Mouse (Mus musculus) neural tube, embryonic 12.5 days (tissue): ENCODE data around the gene Hist2h3c2. TPM values are rescaled to one million over a fixed set of nuclear protein-coding genes. Genes with fewer than 3 reads are reported as not detected.
"Not testable (repeated sequence)": the region's sequence is repeated elsewhere in the genome, so short reads cannot be mapped to it uniquely, and the experiment has no call there.

Experiments used
- ATAC-seq: fragments of 200-750 bp; cut with Nextera tagmentation; 2 replicates; pipeline ENCODE4 v1.8.0; 2017; ENCODE audit warnings: low read depth, mild to moderate bottlenecking, moderate TSS enrichment, moderate library complexity; ENCODE audit not compliant: low FRiP score
- H3K27ac ChIP-seq: fragments of 300-500 bp; sonication (generic); 2 replicates; pipeline ENCODE4 v1.5.1; 2016
- H3K27me3 ChIP-seq: fragments of 300-500 bp; sonication (generic); replicated peaks from 2 replicates; pipeline ENCODE4 v1.6.1; 2016; ENCODE audit warnings: mild to moderate bottlenecking
- H3K36me3 ChIP-seq: fragments of 300-500 bp; sonication (generic); 2 replicates; pipeline ENCODE4 v1.6.1; 2016; ENCODE audit warnings: mild to moderate bottlenecking
- H3K4me1 ChIP-seq: fragments of 300-500 bp; sonication (generic); 2 replicates; pipeline ENCODE4 v1.6.1; 2016
- H3K4me2 ChIP-seq: fragments of 300-500 bp; sonication (generic); replicated peaks from 2 replicates; pipeline ENCODE4 v1.6.1; 2016; ENCODE audit warnings: mild to moderate bottlenecking
- H3K4me3 ChIP-seq: fragments of 300-500 bp; sonication (generic); 2 replicates; pipeline ENCODE4 v1.5.1; 2016
- H3K9ac ChIP-seq: fragments of 300-500 bp; sonication (generic); 2 replicates; pipeline ENCODE4 v1.6.1; 2016; ENCODE audit warnings: mild to moderate bottlenecking
- H3K9me3 ChIP-seq: fragments of 300-500 bp; sonication (generic); 2 replicates; pipeline ENCODE4 v1.6.1; 2016; ENCODE audit warnings: mild to moderate bottlenecking
- WGBS: fragments of 180-500 bp; shearing (Covaris S2); methylation state at CpG from one replicate; pipeline ENCODE4 v1.1.7; 2016; 5-methylcytosine and 5-hydroxymethylcytosine counted together
- polyA plus RNA-seq: library from polyadenylated mRNA; unstranded; fragments of >200 nt; fragmentation: Nextera tagmentation; extraction: Ambion mirVana; gene quantifications from 2 replicates; pipeline ENCODE4 v1.2.1, GENCODE M21; 2016

The Hist2h3c2 gene
- polyA plus RNA-seq, 1 experiment from 2014 or later = 5.0 TPM

GRCm38 (mm10) chr3:96240799-96241197, 1.9 kb upstream of the Hist2h3c2 start:
- H3K27ac ChIP-seq = no peak overlapping the region
- H3K27me3 ChIP-seq = no peaks in the 10 kb centered on the region
- H3K4me2 ChIP-seq = peak overlapping the region; percentile 46
- no peak for ATAC-seq
- H3K9me3 ChIP-seq = no peaks in the 10 kb centered on the region
- H3K36me3 ChIP-seq = no peaks in the 10 kb centered on the region
- H3K4me1 ChIP-seq = peaks cover 19% of the 10 kb centered on the region
- WGBS = 75% methylated on average over 9 of the region's 9 CpGs
- no peak overlapping the region for H3K4me3 ChIP-seq
- no peak overlapping the region for H3K9ac ChIP-seq

GRCm38 (mm10) chr3:96239949-96240798, 1.2 kb upstream of the Hist2h3c2 start, which contains the start of gene Hist2h2aa2:
Gene Hist2h2aa2 (minus strand): TSS chr3:96240276.
- H3K27me3 ChIP-seq, H3K36me3 ChIP-seq, H3K9me3 ChIP-seq, H3K27ac ChIP-seq: not testable (repeated sequence)
- H3K4me3 ChIP-seq = peak within 1 kb of the TSS; percentile 31; the same call in 1 of the 2 replicates
- 4% methylated on average over 42 of the region's 85 CpGs for WGBS
- peaks cover 19% of the 10 kb centered on the region for H3K4me1 ChIP-seq
- H3K9ac ChIP-seq = 0 out of 2 replicates have a peak within 1 kb of the TSS, but pooled peaks have one; percentile 44
- H3K4me2 ChIP-seq = peak within 1 kb of the TSS; percentile 50
- ATAC-seq = peak; percentile 77

- no peak for ATAC-seq
- Histone ChIP-seq H3K9ac (peak overlapping the region; percentile 64), H3K27me3 (no peaks in the 10 kb centered on the region), H3K9me3 (no peaks in the 10 kb centered on the region), H3K36me3 (no peaks in the 10 kb centered on the region), H3K4me3 (peak overlapping the region; percentile 40), H3K4me1 (peaks cover 15% of the 10 kb centered on the region), H3K4me2 (peak overlapping the region; percentile 56), H3K27ac (0 out of 2 replicates have a peak overlapping the region, but pooled peaks have one; percentile 2)
- under 1% methylated on average over 12 of the region's 12 CpGs for WGBS
These were observed 919 bp downstream of the Hist2h3c2 start for GRCm38 (mm10) chr3:96237904-96238511.

GRCm38 (mm10) chr3:96237335-96237903, 1.5 kb downstream of the Hist2h3c2 start:
- Histone ChIP-seq H3K4me3 (peak overlapping the region; percentile 40), H3K4me2 (peak overlapping the region; percentile 56), H3K9me3 (no peaks in the 10 kb centered on the region), H3K4me1 (peaks cover 15% of the 10 kb centered on the region), H3K36me3 (no peaks in the 10 kb centered on the region), H3K27ac (no peak overlapping the region), H3K27me3 (no peaks in the 10 kb centered on the region), H3K9ac (peak overlapping the region; percentile 64)
- WGBS = 23% methylated on average over 7 of the region's 7 CpGs
- ATAC-seq = no peak

GRCm38 (mm10) chr3:96236834-96237334, 2.0 kb downstream of the Hist2h3c2 start:
- H3K36me3 ChIP-seq = no peaks in the 10 kb centered on the region
- peak overlapping the region; percentile 56 for H3K4me2 ChIP-seq
- H3K9me3 ChIP-seq = no peaks in the 10 kb centered on the region
- no peaks in the 10 kb centered on the region for H3K27me3 ChIP-seq
- H3K27ac ChIP-seq = no peak overlapping the region
- 88% methylated on average over 4 of the region's 4 CpGs for WGBS
- 0 out of 2 replicates have a peak overlapping the region, but pooled peaks have one; percentile 40 for H3K4me3 ChIP-seq
- H3K9ac ChIP-seq = no peak overlapping the region
- H3K4me1 ChIP-seq = peaks cover 15% of the 10 kb centered on the region
- ATAC-seq = no peak

- Histone ChIP-seq H3K9me3 (no peaks in the 10 kb centered on the region), H3K4me3 (no peak overlapping the region), H3K27ac (no peak overlapping the region), H3K9ac (no peak overlapping the region), H3K4me2 (0 out of 2 replicates have a peak overlapping the region, but pooled peaks have one; percentile 18), H3K36me3 (no peaks in the 10 kb centered on the region), H3K4me1 (peaks cover 15% of the 10 kb centered on the region), H3K27me3 (no peaks in the 10 kb centered on the region)
- WGBS = 70% methylated on average over 3 of the region's 3 CpGs
- ATAC-seq = no peak
These were observed 3.1 kb downstream of the Hist2h3c2 start for GRCm38 (mm10) chr3:96235836-96236235.

- peaks cover 15% of the 10 kb centered on the region for H3K4me1 ChIP-seq
- ATAC-seq = no peak
- H3K9ac ChIP-seq = no peak overlapping the region
- no peak overlapping the region for H3K27ac ChIP-seq
- no peak overlapping the region for H3K4me3 ChIP-seq
- H3K27me3 ChIP-seq = no peaks in the 10 kb centered on the region
- no peak overlapping the region for H3K4me2 ChIP-seq
- no peaks in the 10 kb centered on the region for H3K36me3 ChIP-seq
- WGBS = 95% methylated on average over 2 of the region's 2 CpGs
- no peaks in the 10 kb centered on the region for H3K9me3 ChIP-seq
These were observed 4.0 kb downstream of the Hist2h3c2 start for GRCm38 (mm10) chr3:96234914-96235313.

- no peak overlapping the region for H3K4me3 ChIP-seq
- no peaks in the 10 kb centered on the region for H3K27me3 ChIP-seq
- no peak overlapping the region for H3K4me2 ChIP-seq
- H3K27ac ChIP-seq = no peak overlapping the region
- 65% methylated on average over 2 of the region's 2 CpGs for WGBS
- no peaks in the 10 kb centered on the region for H3K9me3 ChIP-seq
- H3K9ac ChIP-seq = no peak overlapping the region
- H3K4me1 ChIP-seq = no peaks in the 10 kb centered on the region
- no peaks in the 10 kb centered on the region for H3K36me3 ChIP-seq
- no peak for ATAC-seq
These were observed 7.2 kb downstream of the Hist2h3c2 start for GRCm38 (mm10) chr3:96231758-96232120.

GRCm38 (mm10) chr3:96230910-96231757, 7.8 kb downstream of the Hist2h3c2 start:
- Histone ChIP-seq H3K4me1 (no peaks in the 10 kb centered on the region), H3K9ac (no peak overlapping the region), H3K27ac (no peak overlapping the region), H3K27me3 (no peaks in the 10 kb centered on the region), H3K4me3 (no peak overlapping the region), H3K9me3 (no peaks in the 10 kb centered on the region), H3K4me2 (no peak overlapping the region), H3K36me3 (no peaks in the 10 kb centered on the region)
- no peak for ATAC-seq
- WGBS = 77% methylated on average over 4 of the region's 4 CpGs

GRCm38 (mm10) chr3:96230404-96230803, 8.5 kb downstream of the Hist2h3c2 start:
- H3K4me2 ChIP-seq = no peak overlapping the region
- no peak for ATAC-seq

GRCm38 (mm10) chr3:96228828-96229227, 10.1 kb downstream of the Hist2h3c2 start:
- Histone ChIP-seq H3K9ac (no peak overlapping the region), H3K9me3 (no peaks in the 10 kb centered on the region), H3K27me3 (no peaks in the 10 kb centered on the region), H3K4me2 (no peak overlapping the region), H3K4me3 (no peak overlapping the region), H3K27ac (no peak overlapping the region), H3K4me1 (no peaks in the 10 kb centered on the region), H3K36me3 (no peaks in the 10 kb centered on the region)
- no peak for ATAC-seq
- WGBS = 71% methylated on average over 2 of the region's 2 CpGs

More at GRCm38 (mm10) chr3:96230404-96230803, 8.5 kb downstream of the Hist2h3c2 start:
- Histone ChIP-seq H3K27ac (no peak overlapping the region), H3K4me3 (no peak overlapping the region), H3K9ac (no peak overlapping the region), H3K27me3 (no peaks in the 10 kb centered on the region), H3K4me1 (no peaks in the 10 kb centered on the region), H3K36me3 (no peaks in the 10 kb centered on the region), H3K9me3 (no peaks in the 10 kb centered on the region)
- WGBS = 76% methylated on average over 2 of the region's 2 CpGs
